Mouse (Mus musculus): ENCODE measurements around the gene Disc1. TPM values are rescaled to one million over a fixed set of nuclear protein-coding genes. Genes with fewer than 3 reads are reported as not detected.

Gene Disc1
- total RNA-seq (2018; cell fraction: chromatin; rRNA removed) = 10 to 100 TPM; 11.7 to 53.2 (median 26.5) TPM
- total RNA-seq (2018; cell fraction: cytosol; rRNA removed) = 1 to 10 TPM in 23 of 26 experiments, under 1 TPM in 3; 0.78 to 3.7 (median 1.8) TPM
- 10 to 100 TPM in 14 of 26 experiments, 1 to 10 TPM in 12; 3.5 to 35.8 (median 10.9) TPM for total RNA-seq (2018; cell fraction: nucleus; rRNA removed)
- polyA plus RNA-seq (2018) = 0.56 to 2.0 TPM (median 2.0 TPM) in 3 replicates

DNA sequence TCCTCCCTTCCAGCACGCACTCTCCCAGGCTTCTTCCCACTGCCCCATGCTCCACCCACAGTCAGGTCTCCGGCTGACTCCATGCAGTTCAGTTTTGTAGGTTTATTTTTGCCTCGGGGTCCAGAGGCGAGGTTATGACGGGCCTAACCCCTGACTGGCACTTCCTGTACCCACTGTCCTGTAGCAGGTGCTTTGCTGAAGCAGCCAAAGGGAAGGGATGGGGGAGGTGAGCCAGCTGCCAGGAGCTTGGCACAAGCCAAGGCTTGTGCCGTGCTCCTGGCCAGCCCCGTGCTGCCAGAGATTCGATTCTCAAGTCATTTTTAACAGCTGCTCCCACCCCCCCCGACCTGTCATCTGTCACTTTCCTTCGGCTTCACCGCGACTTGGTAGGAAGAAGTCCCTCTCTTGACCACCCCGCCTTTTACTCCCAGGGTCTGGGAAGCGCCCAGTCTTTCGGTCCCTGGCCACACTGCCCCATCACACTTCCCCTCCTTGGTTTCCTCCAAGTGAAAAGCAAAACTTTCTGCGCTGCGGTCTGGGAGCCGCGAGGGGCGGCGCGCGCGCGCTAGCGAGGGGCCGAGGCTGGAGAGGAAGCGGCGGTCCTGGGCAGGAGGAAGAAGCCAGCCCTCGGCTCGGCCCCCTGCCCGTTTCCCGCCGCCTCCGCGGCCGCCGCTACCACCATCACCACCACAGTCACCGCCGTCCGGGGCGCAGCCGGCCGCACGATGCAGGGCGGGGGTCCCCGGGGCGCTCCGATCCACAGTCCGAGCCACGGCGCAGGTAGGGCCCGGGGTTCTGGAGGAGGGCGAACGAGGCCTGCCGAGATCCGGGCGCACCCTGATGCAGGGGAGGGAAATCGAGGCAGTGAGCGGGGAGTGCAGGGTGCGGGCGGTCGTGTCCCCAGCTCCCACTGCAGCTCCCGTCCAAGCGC is at the start of gene Disc1:
Gene Disc1 (plus strand): TSS at position 691 of the 931 bp plus-strand sequence.
- peaks cover 7% of the 10 kb centered on the region; the same call in 1 of the 2 replicates for H3K79me2 ChIP-seq (ENCODE audit: inconsistent target)
- 4% methylated on average over 60 of the region's 65 CpGs for WGBS (ENCODE audit: missing documents)
- H3K27ac ChIP-seq = peak within 1 kb of the TSS; percentile 40
- peak within 1 kb of the TSS; percentile 36 for H3K4me3 ChIP-seq (ENCODE audit: inconsistent target)
- no peaks in the 10 kb centered on the region for H3K36me3 ChIP-seq (ENCODE audit: inconsistent target)

DNA sequence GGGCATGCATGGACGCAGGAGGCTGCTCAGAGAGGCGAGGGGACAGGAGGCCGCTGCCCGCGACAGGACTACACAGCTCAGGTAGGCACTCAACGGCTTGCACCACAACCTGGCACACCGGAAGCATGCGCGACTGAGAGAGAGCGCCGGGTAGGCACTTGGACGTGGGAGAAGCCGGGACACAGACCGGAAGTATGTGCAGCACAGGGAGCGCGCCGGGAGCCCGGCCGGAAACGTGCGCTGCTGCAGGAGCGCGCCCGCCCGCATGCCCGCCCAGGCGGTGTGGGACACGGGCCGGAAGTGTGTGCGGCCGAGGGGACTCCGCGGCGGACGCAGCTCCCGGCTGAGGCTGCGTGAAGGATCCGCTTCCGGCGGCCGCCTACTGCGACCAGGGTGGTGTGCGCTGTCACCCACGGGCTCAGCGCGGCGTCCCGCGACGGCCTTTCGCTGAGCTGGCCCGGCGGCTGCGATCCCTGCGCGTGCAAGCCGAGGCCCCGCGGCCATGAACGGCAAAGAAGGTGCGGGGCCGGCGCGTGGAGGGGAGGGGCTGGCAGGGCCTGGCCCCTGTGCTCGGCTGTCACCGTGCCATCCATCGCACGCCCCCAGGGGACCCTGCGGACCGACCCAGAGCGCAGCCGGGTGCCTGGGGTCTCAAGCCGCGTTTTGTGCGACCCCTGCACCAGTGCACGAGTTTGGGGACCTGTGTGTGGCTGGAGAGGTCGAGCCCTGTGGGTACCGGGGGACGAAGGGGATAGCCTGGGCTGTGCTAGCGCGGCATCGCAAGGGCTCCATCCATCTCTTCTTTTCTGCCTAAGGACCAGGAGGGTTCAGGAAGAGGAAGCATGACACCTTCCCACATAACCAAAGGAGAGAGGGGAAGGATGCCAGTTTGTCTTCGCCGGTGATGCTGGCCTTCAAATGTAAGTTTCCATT is 41.0 kb upstream of the Disc1 start, which contains the start of gene Tsnax:
Gene Tsnax (plus strand): TSS at position 303 of the 933 bp plus-strand sequence.
- no peak within 1 kb of the TSS for H3K27ac ChIP-seq
- H3K79me2 ChIP-seq (ENCODE audit: inconsistent target) = peaks cover 9% of the 10 kb centered on the region; the same call in 1 of the 2 replicates
- WGBS (ENCODE audit: missing documents) = 4% methylated on average over 80 of the region's 84 CpGs
- no peaks in the 10 kb centered on the region for H3K36me3 ChIP-seq (ENCODE audit: inconsistent target)
- H3K4me3 ChIP-seq (ENCODE audit: inconsistent target) = peak within 1 kb of the TSS; percentile 63

DNA sequence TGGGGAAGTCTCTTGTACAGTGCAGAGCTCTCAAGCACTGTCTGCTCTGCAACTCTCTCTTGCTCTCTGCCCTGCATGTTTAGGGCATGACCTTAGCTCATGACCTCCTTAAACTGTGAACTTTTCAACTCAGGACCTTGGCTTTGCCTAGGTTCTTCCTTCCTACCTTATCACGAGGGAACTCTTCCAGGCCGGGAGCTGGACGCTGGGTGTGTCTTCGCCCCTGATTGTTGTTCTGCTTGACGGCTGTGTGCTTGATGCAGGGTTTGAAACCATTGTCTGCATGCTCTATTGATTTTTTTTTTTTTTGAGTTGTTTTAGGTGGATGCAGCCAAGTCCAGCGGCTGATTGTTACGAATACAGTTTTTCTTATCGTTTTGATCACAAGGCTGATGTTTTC is 29.9 kb upstream of the Disc1 start:
- H3K36me3 ChIP-seq (ENCODE audit: inconsistent target) = peaks cover 38% of the 10 kb centered on the region
- WGBS (ENCODE audit: missing documents) = 94% methylated on average over 8 of the region's 8 CpGs
- H3K79me2 ChIP-seq (ENCODE audit: inconsistent target) = no peaks in the 10 kb centered on the region
- no peak overlapping the region for H3K4me3 ChIP-seq (ENCODE audit: inconsistent target)
- no peak overlapping the region for H3K27ac ChIP-seq

DNA sequence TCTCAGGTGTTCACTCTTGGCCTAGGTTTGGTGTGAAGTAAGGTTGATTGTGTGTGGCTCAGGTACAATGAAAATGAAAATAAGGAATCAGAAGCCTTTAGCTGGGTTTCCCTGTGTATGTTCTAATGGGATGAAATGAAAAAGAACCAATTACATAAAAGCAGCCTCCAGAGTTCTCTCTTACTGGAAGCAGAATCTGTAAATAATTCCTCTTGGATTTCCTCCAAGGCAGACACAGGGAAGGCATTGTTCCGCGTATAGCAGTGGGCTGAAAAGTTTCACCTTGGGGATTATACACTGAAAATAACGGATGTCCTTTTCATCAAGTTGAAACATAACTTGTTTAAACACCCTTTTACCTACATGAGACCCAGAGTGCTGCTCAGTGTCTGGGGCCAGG is 26.8 kb upstream of the Disc1 start:
- Histone ChIP-seq H3K36me3 (ENCODE audit: inconsistent target) (peaks cover 59% of the 10 kb centered on the region), H3K79me2 (ENCODE audit: inconsistent target) (no peaks in the 10 kb centered on the region), H3K27ac (no peak overlapping the region), H3K4me3 (ENCODE audit: inconsistent target) (no peak overlapping the region)
- WGBS (ENCODE audit: missing documents) = 98% methylated on average over 3 of the region's 3 CpGs

DNA sequence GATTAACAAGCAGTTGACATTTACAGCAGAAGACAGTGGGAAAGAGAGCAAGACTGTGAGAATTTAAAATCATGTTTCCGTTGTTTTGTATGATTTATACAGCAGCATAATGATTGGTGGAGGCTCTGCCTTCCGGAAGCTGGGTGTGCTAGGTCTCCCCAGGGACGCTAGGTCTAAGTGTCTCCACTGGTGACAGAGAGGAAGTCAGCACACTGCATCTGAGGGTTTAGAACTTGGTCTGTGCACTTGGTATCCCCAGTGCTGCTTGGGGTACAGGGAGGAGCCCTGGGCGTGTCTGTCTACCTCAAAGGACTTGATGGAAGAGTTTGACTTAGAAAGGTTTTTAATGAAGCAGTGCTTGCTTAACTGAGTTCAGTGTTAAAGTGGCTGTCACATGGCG is 25.2 kb upstream of the Disc1 start:
- 94% methylated on average over 5 of the region's 5 CpGs for WGBS (ENCODE audit: missing documents)
- no peak overlapping the region for H3K4me3 ChIP-seq (ENCODE audit: inconsistent target)
- no peak overlapping the region for H3K27ac ChIP-seq
- H3K79me2 ChIP-seq (ENCODE audit: inconsistent target) = no peaks in the 10 kb centered on the region
- H3K36me3 ChIP-seq (ENCODE audit: inconsistent target) = peaks cover 59% of the 10 kb centered on the region

DNA sequence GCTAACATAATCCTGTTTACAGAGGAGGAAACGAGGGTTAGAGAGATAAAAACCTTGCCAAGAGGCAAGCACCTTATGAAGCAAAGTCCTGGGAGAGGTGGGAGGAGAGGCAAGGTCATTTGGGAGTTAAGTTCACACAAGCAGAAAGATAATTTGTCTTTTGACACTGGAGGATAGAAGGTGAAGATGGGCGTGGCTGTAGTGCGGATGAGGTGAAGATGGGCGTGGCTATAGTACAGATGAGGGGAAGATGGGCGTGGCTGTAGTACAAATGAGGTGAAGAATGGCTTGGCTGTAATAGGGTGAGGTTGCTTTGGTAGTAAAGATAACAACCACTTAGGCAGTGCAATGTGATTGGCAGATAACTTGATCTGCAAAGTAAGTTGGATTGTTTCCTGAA is 22.7 kb upstream of the Disc1 start:
- Histone ChIP-seq H3K27ac (no peak overlapping the region), H3K4me3 (ENCODE audit: inconsistent target) (no peak overlapping the region), H3K36me3 (ENCODE audit: inconsistent target) (peaks cover 38% of the 10 kb centered on the region), H3K79me2 (ENCODE audit: inconsistent target) (no peaks in the 10 kb centered on the region)
- 82% methylated on average over 5 of the region's 5 CpGs for WGBS (ENCODE audit: missing documents)

DNA sequence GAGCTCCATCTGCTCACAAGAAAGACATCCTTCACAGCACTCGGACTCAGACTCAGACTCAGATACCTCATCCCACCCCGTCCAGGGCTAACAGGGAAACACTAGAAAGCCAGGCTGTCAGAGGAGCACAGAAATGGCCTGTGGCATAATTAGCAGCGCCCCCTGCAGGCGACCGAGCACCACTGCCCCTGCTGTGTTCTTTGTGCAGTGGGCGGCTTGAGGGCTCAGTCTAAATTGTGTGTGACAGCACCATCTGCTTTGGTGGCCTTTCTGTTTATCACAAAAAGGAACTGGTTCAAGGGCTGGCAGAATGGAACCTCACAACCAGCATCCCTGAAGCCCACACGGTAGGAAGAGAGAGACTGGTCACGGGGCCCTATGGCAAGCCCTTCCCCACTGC is 19.3 kb upstream of the Disc1 start:
- Histone ChIP-seq H3K79me2 (ENCODE audit: inconsistent target) (no peaks in the 10 kb centered on the region), H3K27ac (no peak overlapping the region), H3K36me3 (ENCODE audit: inconsistent target) (peaks cover 16% of the 10 kb centered on the region), H3K4me3 (ENCODE audit: inconsistent target) (no peak overlapping the region)
- WGBS (ENCODE audit: missing documents) = 49% methylated on average over 8 of the region's 8 CpGs

DNA sequence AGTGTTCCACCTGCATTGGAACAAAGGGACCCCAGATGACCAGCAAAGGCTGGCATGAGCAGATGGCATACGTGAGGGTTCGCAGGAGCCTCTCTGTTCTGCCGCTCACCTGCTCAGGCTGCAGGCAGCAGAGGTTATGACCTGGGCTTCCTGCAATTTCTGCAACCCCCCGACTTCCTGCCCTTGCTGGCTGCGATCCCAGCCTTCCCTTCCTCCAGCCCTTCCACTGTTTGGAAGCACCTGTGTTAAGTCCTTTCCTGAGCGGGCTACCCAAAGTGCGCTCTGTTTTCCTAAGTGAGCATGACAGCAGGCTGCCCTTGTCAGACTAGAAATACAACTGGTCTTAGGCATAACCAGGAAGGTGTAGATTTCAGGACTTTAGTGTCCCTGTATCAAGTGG is 16.9 kb upstream of the Disc1 start:
- no peak overlapping the region for H3K4me3 ChIP-seq (ENCODE audit: inconsistent target)
- H3K79me2 ChIP-seq (ENCODE audit: inconsistent target) = no peaks in the 10 kb centered on the region
- H3K27ac ChIP-seq = no peak overlapping the region
- WGBS (ENCODE audit: missing documents) = 87% methylated on average over 7 of the region's 7 CpGs
- H3K36me3 ChIP-seq (ENCODE audit: inconsistent target) = no peaks in the 10 kb centered on the region; the same call in 1 of the 2 replicates

DNA sequence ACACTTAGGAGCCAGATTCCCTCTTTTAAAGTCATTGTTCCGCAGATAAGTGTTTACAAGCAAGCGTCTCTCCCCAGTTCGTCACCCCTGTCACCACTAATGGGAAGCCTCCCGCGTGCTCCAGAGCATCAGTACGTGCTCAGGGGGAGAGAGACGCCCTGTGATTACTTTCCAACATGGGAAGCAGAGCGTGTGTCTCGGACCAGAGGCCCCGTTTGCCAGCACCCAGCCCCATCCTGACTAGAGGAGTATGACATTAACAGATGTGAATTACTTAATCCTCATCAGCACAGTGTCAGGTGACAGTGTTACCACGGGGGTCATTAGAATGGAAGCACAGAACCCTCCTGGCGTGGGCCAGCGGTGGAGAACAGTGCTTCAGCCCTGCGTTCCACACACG is 15.3 kb upstream of the Disc1 start:
- Histone ChIP-seq H3K4me3 (ENCODE audit: inconsistent target) (no peak overlapping the region), H3K79me2 (ENCODE audit: inconsistent target) (no peaks in the 10 kb centered on the region), H3K36me3 (ENCODE audit: inconsistent target) (no peaks in the 10 kb centered on the region; the same call in 1 of the 2 replicates), H3K27ac (no peak overlapping the region)
- 98% methylated on average over 15 of the region's 15 CpGs for WGBS (ENCODE audit: missing documents)

DNA sequence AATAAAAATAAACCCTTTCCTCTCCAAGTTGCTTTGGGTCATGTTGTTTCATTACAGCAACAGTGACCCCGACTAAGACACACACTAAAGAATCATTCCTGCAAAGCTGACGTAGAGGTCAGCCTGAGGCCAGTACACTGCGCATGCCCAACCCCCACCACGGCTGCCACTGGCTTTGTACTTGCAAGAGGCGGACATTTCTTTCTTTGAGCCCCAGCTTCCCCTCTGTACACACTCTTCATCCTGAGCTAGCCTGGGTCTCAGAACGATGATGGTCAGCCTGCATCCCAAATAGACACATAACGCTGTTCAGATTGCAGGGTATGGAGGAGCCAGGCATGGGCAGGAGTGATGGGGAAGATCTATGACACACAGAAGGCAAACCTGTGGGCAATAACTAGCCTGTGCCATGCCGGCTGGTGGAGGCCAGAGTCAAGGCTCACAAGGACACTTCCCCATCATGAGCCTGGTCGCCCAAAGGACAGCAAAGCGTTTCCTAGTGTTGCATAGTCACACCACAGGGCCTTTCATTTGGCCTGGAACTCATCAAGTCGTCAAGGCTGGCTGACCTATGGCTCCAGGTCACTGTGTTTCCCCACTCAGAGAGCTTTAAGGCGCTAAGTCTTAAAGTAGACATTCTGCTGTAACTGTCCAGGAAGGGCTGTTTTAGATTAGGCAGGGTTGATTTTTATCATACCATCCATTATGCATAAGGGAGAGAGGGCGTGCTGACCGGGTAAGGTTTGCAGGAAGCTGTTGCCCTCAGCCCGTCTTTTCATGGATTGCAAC is 13.2 kb upstream of the Disc1 start:
- H3K4me3 ChIP-seq (ENCODE audit: inconsistent target) = no peak overlapping the region
- WGBS (ENCODE audit: missing documents) = 92% methylated on average over 15 of the region's 15 CpGs
- no peaks in the 10 kb centered on the region for H3K79me2 ChIP-seq (ENCODE audit: inconsistent target)
- H3K36me3 ChIP-seq (ENCODE audit: inconsistent target) = no peaks in the 10 kb centered on the region; the same call in 1 of the 2 replicates
- no peak overlapping the region for H3K27ac ChIP-seq

DNA sequence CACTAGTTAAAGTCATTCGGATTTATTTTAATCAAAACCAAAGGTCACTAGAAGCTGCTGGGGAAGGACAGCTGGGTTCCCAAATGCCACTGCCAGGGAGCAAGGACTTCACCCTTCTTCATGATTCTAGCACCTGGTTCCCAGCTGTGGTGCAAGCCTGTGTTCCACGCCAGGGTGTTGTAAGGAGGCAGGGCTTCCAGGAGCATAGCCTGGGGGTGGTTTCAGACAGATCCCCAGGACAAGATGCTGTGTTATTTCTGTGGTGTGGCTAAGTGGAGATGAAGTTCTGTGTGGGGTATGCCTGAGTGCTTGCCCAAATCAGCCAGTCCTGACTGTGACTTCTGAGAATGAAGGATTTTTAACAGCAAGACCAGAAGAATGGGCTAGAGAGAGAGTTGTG is 12.5 kb upstream of the Disc1 start:
- Histone ChIP-seq H3K36me3 (ENCODE audit: inconsistent target) (no peaks in the 10 kb centered on the region; the same call in 1 of the 2 replicates), H3K27ac (no peak overlapping the region), H3K79me2 (ENCODE audit: inconsistent target) (no peaks in the 10 kb centered on the region), H3K4me3 (ENCODE audit: inconsistent target) (no peak overlapping the region)
- 94% methylated on average over 2 of the region's 2 CpGs for WGBS (ENCODE audit: missing documents)

DNA sequence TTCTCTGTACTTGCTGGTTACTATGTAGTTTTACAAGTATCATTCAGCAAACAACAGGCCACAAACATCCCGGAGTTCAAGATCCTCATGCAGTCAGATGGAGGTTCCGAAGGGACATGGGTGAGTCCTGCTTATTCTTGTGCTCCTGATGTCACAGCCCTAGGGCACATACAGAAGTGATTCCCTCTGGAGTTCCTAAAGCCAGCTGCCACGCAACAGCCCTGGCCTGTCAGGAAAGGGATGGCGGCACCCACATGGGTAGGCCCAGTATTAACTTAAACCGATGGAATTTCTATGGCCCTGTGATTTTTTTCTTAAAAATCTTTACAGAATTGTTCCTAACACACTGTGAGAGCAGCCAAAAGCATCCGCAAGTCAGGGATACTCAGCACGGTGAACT is 10.6 kb upstream of the Disc1 start:
- H3K4me3 ChIP-seq (ENCODE audit: inconsistent target) = no peak overlapping the region

DNA sequence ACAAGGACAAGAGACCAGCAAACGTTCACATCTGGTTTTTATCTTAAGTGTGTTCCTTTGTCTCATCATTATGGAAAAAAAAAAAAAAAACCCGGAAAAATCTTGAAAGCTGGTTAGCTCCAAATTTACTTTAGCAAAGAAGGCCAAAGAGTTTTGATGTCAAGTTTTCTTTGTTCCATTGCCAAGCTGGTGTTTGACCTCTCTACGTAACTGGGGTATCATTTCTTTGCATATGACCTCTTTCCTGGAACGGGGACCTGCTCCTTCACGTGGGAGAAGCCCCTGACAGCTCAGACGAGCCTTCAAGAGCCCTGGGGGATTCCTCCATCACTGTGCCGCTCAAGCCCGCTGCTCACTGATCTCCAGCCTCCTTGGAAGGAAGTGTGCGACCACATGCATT is 10.1 kb upstream of the Disc1 start:
- 30% methylated on average over 9 of the region's 9 CpGs for WGBS (ENCODE audit: missing documents)
- Histone ChIP-seq H3K36me3 (ENCODE audit: inconsistent target) (no peaks in the 10 kb centered on the region; the same call in 1 of the 2 replicates), H3K79me2 (ENCODE audit: inconsistent target) (no peaks in the 10 kb centered on the region), H3K27ac (no peak overlapping the region), H3K4me3 (ENCODE audit: inconsistent target) (no peak overlapping the region)

More for the DNA sequence above, 10.6 kb upstream of the Disc1 start:
- H3K79me2 ChIP-seq (ENCODE audit: inconsistent target) = no peaks in the 10 kb centered on the region
- WGBS (ENCODE audit: missing documents) = 94% methylated on average over 7 of the region's 7 CpGs
- no peak overlapping the region for H3K27ac ChIP-seq
- H3K36me3 ChIP-seq (ENCODE audit: inconsistent target) = no peaks in the 10 kb centered on the region; the same call in 1 of the 2 replicates

Measured in macrophage (primary cell).